Mouse (Mus musculus): ENCODE results near the gene Glt28d2.

Glt28d2 gene

GRCm38 (mm10) chr3:85878911-85879310, 8.4 kb downstream of the Glt28d2 start:
- DNase-seq (ENCODE audit: low spot score in 2 of 2): no peak

GRCm38 (mm10) chr3:85863996-85864395, 23.3 kb downstream of the Glt28d2 start:
- DNase-seq (ENCODE audit: low spot score in 2 of 2): no peak

GRCm38 (mm10) chr3:85862886-85863285, 24.4 kb downstream of the Glt28d2 start:
- no peak for DNase-seq (ENCODE audit: low spot score in 2 of 2)

- no peak for DNase-seq (ENCODE audit: low spot score in 2 of 2)
Observed at GRCm38 (mm10) chr3:85860996-85861395, 26.3 kb downstream of the Glt28d2 start.

- DNase-seq (ENCODE audit: low spot score in 2 of 2): no peak
Observed at GRCm38 (mm10) chr3:85859311-85859710, 28.0 kb downstream of the Glt28d2 start.

GRCm38 (mm10) chr3:85858140-85859135, 28.9 kb downstream of the Glt28d2 start:
- DNase-seq (ENCODE audit: low spot score in 2 of 2): no peak

- DNase-seq (ENCODE audit: low spot score in 2 of 2): no peak
Observed at GRCm38 (mm10) chr3:85857083-85857482, 30.2 kb downstream of the Glt28d2 start.

GRCm38 (mm10) chr3:85855947-85856346, 31.4 kb downstream of the Glt28d2 start:
- no peak for DNase-seq (ENCODE audit: low spot score in 2 of 2)

- DNase-seq (ENCODE audit: low spot score in 2 of 2): no peak
Observed at GRCm38 (mm10) chr3:85855043-85855442, 32.3 kb downstream of the Glt28d2 start.

- DNase-seq (ENCODE audit: low spot score in 2 of 2): no peak
Observed at GRCm38 (mm10) chr3:85854143-85854542, 33.2 kb downstream of the Glt28d2 start.

- no peak for DNase-seq (ENCODE audit: low spot score in 2 of 2)
Observed at GRCm38 (mm10) chr3:85853715-85854114, 33.6 kb downstream of the Glt28d2 start.

GRCm38 (mm10) chr3:85850079-85850478, 37.2 kb downstream of the Glt28d2 start:
- DNase-seq (ENCODE audit: low spot score in 2 of 2): no peak

- no peak for DNase-seq (ENCODE audit: low spot score in 2 of 2)
Observed at GRCm38 (mm10) chr3:85846316-85846715, 41.0 kb downstream of the Glt28d2 start.

GRCm38 (mm10) chr3:85845341-85845740, 42.0 kb downstream of the Glt28d2 start:
- no peak for DNase-seq (ENCODE audit: low spot score in 2 of 2)

GRCm38 (mm10) chr3:85842881-85843218, 44.5 kb downstream of the Glt28d2 start:
- DNase-seq (ENCODE audit: low spot score in 2 of 2): no peak

- no peak for DNase-seq (ENCODE audit: low spot score in 2 of 2)
Observed at GRCm38 (mm10) chr3:85842177-85842880, 45.0 kb downstream of the Glt28d2 start.

GRCm38 (mm10) chr3:85841454-85842176, 45.7 kb downstream of the Glt28d2 start:
- DNase-seq (ENCODE audit: low spot score in 2 of 2): no peak

GRCm38 (mm10) chr3:85833627-85834026, 53.7 kb downstream of the Glt28d2 start:
- no peak for DNase-seq (ENCODE audit: low spot score in 2 of 2)

- no peak for DNase-seq (ENCODE audit: low spot score in 2 of 2)
Observed at GRCm38 (mm10) chr3:85832490-85833155, 54.7 kb downstream of the Glt28d2 start.

- no peak for DNase-seq (ENCODE audit: low spot score in 2 of 2)
Observed at GRCm38 (mm10) chr3:85831785-85832184, 55.5 kb downstream of the Glt28d2 start.

- DNase-seq (ENCODE audit: low spot score in 2 of 2): no peak
Observed at GRCm38 (mm10) chr3:85829047-85829446, 58.3 kb downstream of the Glt28d2 start.

- DNase-seq (ENCODE audit: low spot score in 2 of 2): no peak
Observed at GRCm38 (mm10) chr3:85827815-85828214, 59.5 kb downstream of the Glt28d2 start.

All from urinary bladder, adult 18-20 months (tissue).